Mouse (Mus musculus) myocyte (in vitro differentiated cells): ENCODE measurements around the gene Olfr583. TPM values are rescaled to one million over a fixed set of nuclear protein-coding genes. Genes with fewer than 3 reads are reported as not detected.

Experiments
- H3K27me3 ChIP-seq: one replicate; pipeline ENCODE4 v1.6.1; 2011; ENCODE audit not compliant: control insufficient read depth, insufficient read depth, insufficient read length
- H3K36me3 ChIP-seq: one replicate; pipeline ENCODE4 v1.6.1; 2011; ENCODE audit not compliant: control insufficient read depth, insufficient read depth
- H3K4me2 ChIP-seq: one replicate; pipeline ENCODE4 v1.6.1; 2011; ENCODE audit warnings: low read depth, control low read depth
- H3K4me3 ChIP-seq: one replicate; pipeline ENCODE4 v1.5.1; 2011; ENCODE audit warnings: mild to moderate bottlenecking, control low read depth, moderate library complexity
- H3K79me2 ChIP-seq: one replicate; pipeline ENCODE4 v1.6.1; 2011; ENCODE audit not compliant: control insufficient read depth, insufficient read depth
- H3ac ChIP-seq: one replicate; pipeline ENCODE4 v1.6.1; 2011; ENCODE audit not compliant: control insufficient read depth, insufficient read length
- CEBPB ChIP-seq: IDR thresholded peaks from 2 replicates; pipeline ENCODE4 v1.6.1; 2011; ENCODE audit warnings: mild to moderate bottlenecking, moderate library complexity; ENCODE audit not compliant: poor library complexity, insufficient read depth, severe bottlenecking
- E2F4 ChIP-seq: IDR thresholded peaks from one replicate; pipeline ENCODE4 v1.6.1; 2011; ENCODE audit warnings: mild to moderate bottlenecking, control low read depth, moderate library complexity; ENCODE audit not compliant: insufficient read depth
- MAX ChIP-seq: IDR thresholded peaks from one replicate; pipeline ENCODE4 v1.6.1; 2011; ENCODE audit warnings: low read depth, mild to moderate bottlenecking, control low read depth
- MYOD1 ChIP-seq, 3 experiments: IDR thresholded peaks; one replicate each; pipeline ENCODE4 v1.6.1; 2011; ENCODE audit warnings: control low read depth in 2 of 3, low read depth in 2 of 3, mild to moderate bottlenecking in 2 of 3, moderate library complexity in 1 of 3; ENCODE audit not compliant: insufficient read length in 2 of 3, control insufficient read depth in 1 of 3
- MYOG ChIP-seq, 3 experiments: IDR thresholded peaks; one replicate each; pipeline ENCODE4 v1.6.1; 2011; ENCODE audit warnings: control low read depth in 2 of 3, low read depth in 2 of 3, mild to moderate bottlenecking in 2 of 3; ENCODE audit not compliant: insufficient read length in 2 of 3, control insufficient read depth in 1 of 3, insufficient read depth in 1 of 3
- POLR2A ChIP-seq: IDR thresholded peaks from one replicate; pipeline ENCODE4 v1.6.1; 2011; ENCODE audit warnings: low read depth, mild to moderate bottlenecking, control low read depth, moderate library complexity; ENCODE audit not compliant: insufficient read length
- POLR2AphosphoS2 ChIP-seq: IDR thresholded peaks from one replicate; pipeline ENCODE4 v1.6.1; 2011; ENCODE audit warnings: low read depth, control low read depth; ENCODE audit not compliant: insufficient read length
- REST ChIP-seq: IDR thresholded peaks from one replicate; pipeline ENCODE4 v1.6.1; 2011; ENCODE audit warnings: mild to moderate bottlenecking, control low read depth, moderate library complexity; ENCODE audit not compliant: insufficient read depth, insufficient read length
- SRF ChIP-seq: IDR thresholded peaks from one replicate; pipeline ENCODE4 v1.6.1; 2011; ENCODE audit warnings: low read depth; ENCODE audit not compliant: control insufficient read depth, insufficient read length
- TCF12 ChIP-seq: IDR thresholded peaks from one replicate; pipeline ENCODE4 v1.6.1; 2011; ENCODE audit warnings: mild to moderate bottlenecking, control low read depth; ENCODE audit not compliant: poor library complexity, insufficient read depth, severe bottlenecking
- TCF3 ChIP-seq: IDR thresholded peaks from one replicate; pipeline ENCODE4 v1.6.1; 2011; ENCODE audit warnings: low read depth, control low read depth; ENCODE audit not compliant: insufficient read length
- USF1 ChIP-seq: IDR thresholded peaks from one replicate; pipeline ENCODE4 v1.6.1; 2011; ENCODE audit warnings: low read depth, mild to moderate bottlenecking, control low read depth, moderate library complexity
- polyA plus RNA-seq: library from polyadenylated mRNA; unstranded; fragments of >200 nt; fragmentation: generic; extraction: Trizol; gene quantifications from one replicate; pipeline ENCODE4 v1.2.1, GENCODE M21; 2012; ENCODE audit warnings: missing spikeins

Olfr583 gene
- polyA plus RNA-seq: not detected

GRCm38 (mm10) chr7:103051000-103051399 lies at the start of gene Olfr583:
Gene Olfr583, plus strand, starts transcription at chr7:103051300.
- Histone ChIP-seq H3K27me3 (no peaks in the 10 kb centered on the region), H3K4me3 (no peak within 1 kb of the TSS), H3K36me3 (no peaks in the 10 kb centered on the region), H3K79me2 (no peaks in the 10 kb centered on the region), H3K4me2 (no peak within 1 kb of the TSS), H3ac (no peak within 1 kb of the TSS)
- TF ChIP-seq MYOG (IDR thresholded peaks at IDR 0.05; ENCODE audit: control insufficient read depth in 1 of 3, insufficient read depth in 1 of 3, insufficient read length in 2 of 3, low read depth in 2 of 3) (no peak), TCF12 (no peak), E2F4 (no peak), TCF3 (no peak), SRF (no peak), USF1 (no peak), MYOD1 (IDR thresholded peaks at IDR 0.05; ENCODE audit: control insufficient read depth in 1 of 3, insufficient read length in 2 of 3, low read depth in 2 of 3) (no peak), REST (no peak), POLR2AphosphoS2 (no peak), MAX (no peak), POLR2A (no peak), CEBPB (no peak)

GRCm38 (mm10) chr7:103037724-103038123 lies 13.4 kb upstream of the Olfr583 start, which contains the start of gene Olfr582:
Gene Olfr582, plus strand, starts transcription at chr7:103038024.
- H3K36me3 ChIP-seq: no peaks in the 10 kb centered on the region
- H3K4me3 ChIP-seq: no peak within 1 kb of the TSS
- H3K4me2 ChIP-seq: no peak within 1 kb of the TSS
- H3K79me2 ChIP-seq: no peaks in the 10 kb centered on the region
- TF ChIP-seq POLR2A: no peak
- no peak for TF ChIP-seq MYOD1 (IDR thresholded peaks at IDR 0.05; ENCODE audit: control insufficient read depth in 1 of 3, insufficient read length in 2 of 3, low read depth in 2 of 3)
- no peak for TF ChIP-seq SRF
- TF ChIP-seq CEBPB: no peak
- TF ChIP-seq USF1: no peak
- no peak for TF ChIP-seq TCF3
- no peak for TF ChIP-seq MAX
- no peak for TF ChIP-seq E2F4
- no peak for TF ChIP-seq TCF12
- TF ChIP-seq MYOG (IDR thresholded peaks at IDR 0.05; ENCODE audit: control insufficient read depth in 1 of 3, insufficient read depth in 1 of 3, insufficient read length in 2 of 3, low read depth in 2 of 3): no peak
- no peak for TF ChIP-seq POLR2AphosphoS2
- TF ChIP-seq REST: no peak
- no peak within 1 kb of the TSS for H3ac ChIP-seq
- no peaks in the 10 kb centered on the region for H3K27me3 ChIP-seq

DNA sequence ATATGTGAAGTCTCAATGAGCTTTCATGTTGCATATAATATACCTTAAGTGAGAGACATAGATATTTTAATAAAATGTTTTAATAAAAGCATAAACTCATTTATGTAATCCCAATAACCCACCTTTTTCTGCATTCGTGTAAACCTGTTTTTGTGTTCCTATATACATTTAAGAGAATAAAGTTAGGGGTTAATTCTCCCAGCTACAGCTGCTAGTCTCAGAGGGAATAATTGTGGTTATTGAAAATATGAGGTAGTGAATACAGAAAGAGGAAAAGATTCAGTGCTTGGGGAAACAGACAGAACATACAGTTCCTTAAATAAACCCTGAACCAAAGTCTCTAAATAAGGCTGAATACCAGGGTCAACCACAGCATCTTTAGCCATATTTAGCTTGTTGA lies 30.5 kb downstream of the Olfr583 start, which contains the start of gene Olfr584:
Gene Olfr584, plus strand, starts transcription at position 301 of the 400 bp plus-strand sequence.
- TF ChIP-seq TCF3: no peak
- no peak for TF ChIP-seq POLR2AphosphoS2
- no peak for TF ChIP-seq MYOD1 (IDR thresholded peaks at IDR 0.05; ENCODE audit: control insufficient read depth in 1 of 3, insufficient read length in 2 of 3, low read depth in 2 of 3)
- TF ChIP-seq CEBPB: no peak
- TF ChIP-seq E2F4: no peak
- TF ChIP-seq REST: no peak
- no peak for TF ChIP-seq SRF
- TF ChIP-seq POLR2A: no peak
- TF ChIP-seq MAX: no peak
- TF ChIP-seq MYOG (IDR thresholded peaks at IDR 0.05; ENCODE audit: control insufficient read depth in 1 of 3, insufficient read depth in 1 of 3, insufficient read length in 2 of 3, low read depth in 2 of 3): no peak
- no peak for TF ChIP-seq USF1
- TF ChIP-seq TCF12: no peak
- Histone ChIP-seq H3K4me2 (no peak within 1 kb of the TSS), H3K4me3 (no peak within 1 kb of the TSS), H3K27me3 (no peaks in the 10 kb centered on the region), H3ac (no peak within 1 kb of the TSS), H3K79me2 (no peaks in the 10 kb centered on the region), H3K36me3 (no peaks in the 10 kb centered on the region)

DNA sequence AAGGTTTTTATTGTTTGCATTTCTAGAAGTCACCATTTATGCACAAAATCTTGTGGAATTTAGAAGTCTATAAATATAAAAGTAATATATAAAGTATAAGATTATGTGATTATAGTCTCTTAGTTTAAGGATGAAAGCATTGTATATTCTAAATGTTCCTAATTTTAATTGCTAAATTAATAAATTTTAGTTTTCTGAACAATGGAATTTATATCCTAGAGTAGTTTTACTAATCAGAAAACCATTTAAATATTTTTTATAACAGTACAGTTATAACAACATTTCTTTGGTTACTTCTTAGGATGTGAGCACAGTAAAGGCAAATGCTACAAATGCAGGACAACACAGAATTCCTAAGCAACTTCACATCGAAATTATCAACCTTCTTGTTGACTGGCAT lies 46.3 kb downstream of the Olfr583 start, which contains the start of gene Olfr585:
Gene Olfr585, plus strand, starts transcription at position 301 of the 400 bp plus-strand sequence.
- H3ac ChIP-seq: no peak within 1 kb of the TSS
- no peaks in the 10 kb centered on the region for H3K36me3 ChIP-seq
- no peak within 1 kb of the TSS for H3K4me2 ChIP-seq
- H3K27me3 ChIP-seq: no peaks in the 10 kb centered on the region
- TF ChIP-seq TCF3 (no peak), POLR2AphosphoS2 (no peak), POLR2A (no peak), CEBPB (no peak)
- no peak within 1 kb of the TSS for H3K4me3 ChIP-seq
- no peaks in the 10 kb centered on the region for H3K79me2 ChIP-seq

Other genes with a start within 250 kb of the Olfr583 start
- gene Olfr564, start 247.8 kb upstream of the Olfr583 start, polyA plus RNA-seq: not detected
- gene Olfr566, start 192.5 kb upstream of the Olfr583 start, polyA plus RNA-seq: not detected
- gene Olfr568, start 174.2 kb upstream of the Olfr583 start, polyA plus RNA-seq: not detected
- not detected for gene Olfr569, start 160.4 kb upstream of the Olfr583 start, polyA plus RNA-seq
- not detected for gene Olfr570, start 156.7 kb upstream of the Olfr583 start, polyA plus RNA-seq
- gene Olfr571, start 133.8 kb upstream of the Olfr583 start, polyA plus RNA-seq: not detected
- gene Olfr572, start 126.9 kb upstream of the Olfr583 start, polyA plus RNA-seq: not detected
- not detected for gene Olfr573-ps1, start 108.7 kb upstream of the Olfr583 start, polyA plus RNA-seq
- gene Olfr574, start 102.8 kb upstream of the Olfr583 start, polyA plus RNA-seq: not detected
- not detected for gene Olfr575, start 92.5 kb upstream of the Olfr583 start, polyA plus RNA-seq
- not detected for gene Olfr576, start 88.6 kb upstream of the Olfr583 start, polyA plus RNA-seq
- not detected for gene Olfr577, start 75.4 kb upstream of the Olfr583 start, polyA plus RNA-seq
- not detected for gene Olfr578, start 62.0 kb upstream of the Olfr583 start, polyA plus RNA-seq
- not detected for gene Olfr582, start 13.3 kb upstream of the Olfr583 start, polyA plus RNA-seq
- not detected for gene Olfr584, start 30.6 kb downstream of the Olfr583 start, polyA plus RNA-seq
- gene Olfr585, start 46.4 kb downstream of the Olfr583 start, polyA plus RNA-seq: not detected
- not detected for gene Olfr586, start 74.3 kb downstream of the Olfr583 start, polyA plus RNA-seq
- not detected for gene Olfr588-ps1, start 89.6 kb downstream of the Olfr583 start, polyA plus RNA-seq
- gene Olfr589, start 105.1 kb downstream of the Olfr583 start, polyA plus RNA-seq: not detected
- not detected for gene Olfr591, start 127.0 kb downstream of the Olfr583 start, polyA plus RNA-seq
- gene Olfr592, start 133.5 kb downstream of the Olfr583 start, polyA plus RNA-seq: not detected
- not detected for gene Olfr593, start 160.6 kb downstream of the Olfr583 start, polyA plus RNA-seq
- not detected for gene Olfr594, start 165.7 kb downstream of the Olfr583 start, polyA plus RNA-seq
- 0.05 TPM for gene Usp17ld, start 201.2 kb downstream of the Olfr583 start, polyA plus RNA-seq